Mouse (Mus musculus): ENCODE measurements around the gene Tubb3.
A peak's percentile ranks its signal among the peaks of the same experiment; 100 is the strongest.
"Not testable (repeated sequence)": the region's sequence is repeated elsewhere in the genome, so short reads cannot be mapped to it uniquely, and the experiment has no call there.

Gene Tubb3

GRCm38 (mm10) chr8:123412560-123413170 is 1.4 kb downstream of the Tubb3 start:
- DNase-seq (ENCODE audit: low spot score in 2 of 2): peak; percentile 86 to 91

GRCm38 (mm10) chr8:123414255-123414654 is 3.0 kb downstream of the Tubb3 start:
- DNase-seq (ENCODE audit: low spot score in 2 of 2): no peak

GRCm38 (mm10) chr8:123414997-123415696 is 3.9 kb downstream of the Tubb3 start:
- DNase-seq (ENCODE audit: low spot score in 2 of 2): not testable (repeated sequence)

- no peak for DNase-seq (ENCODE audit: low spot score in 2 of 2)
Measured at GRCm38 (mm10) chr8:123415967-123416943, 5.0 kb downstream of the Tubb3 start.

- DNase-seq (ENCODE audit: low spot score in 2 of 2): no peak
Measured at GRCm38 (mm10) chr8:123416944-123417555, 5.8 kb downstream of the Tubb3 start.

GRCm38 (mm10) chr8:123419711-123420110 is 8.5 kb downstream of the Tubb3 start:
- DNase-seq (ENCODE audit: low spot score in 2 of 2): no peak

- no peak for DNase-seq (ENCODE audit: low spot score in 2 of 2)
Measured at GRCm38 (mm10) chr8:123420525-123421281, 9.5 kb downstream of the Tubb3 start.

GRCm38 (mm10) chr8:123421325-123421724 is 10.1 kb downstream of the Tubb3 start:
- DNase-seq (ENCODE audit: low spot score in 2 of 2): no peak

- peak in 1 of 2 experiments; percentile 84 for DNase-seq (ENCODE audit: low spot score in 2 of 2)
Measured at GRCm38 (mm10) chr8:123422056-123422780, 11.0 kb downstream of the Tubb3 start.

GRCm38 (mm10) chr8:123422781-123423159 is 11.5 kb downstream of the Tubb3 start:
- no peak for DNase-seq (ENCODE audit: low spot score in 2 of 2)

- no peak for DNase-seq (ENCODE audit: low spot score in 2 of 2)
Measured at GRCm38 (mm10) chr8:123423441-123423840, 12.2 kb downstream of the Tubb3 start, which contains the start of gene Def8. Gene Def8 (plus strand): TSS chr8:123423527.

GRCm38 (mm10) chr8:123426511-123427509 is 15.6 kb downstream of the Tubb3 start:
- DNase-seq (ENCODE audit: low spot score in 2 of 2): no peak

GRCm38 (mm10) chr8:123427639-123428275 is 16.5 kb downstream of the Tubb3 start:
- no peak for DNase-seq (ENCODE audit: low spot score in 2 of 2)

- DNase-seq (ENCODE audit: low spot score in 2 of 2): no peak
Measured at GRCm38 (mm10) chr8:123428343-123428893, 17.2 kb downstream of the Tubb3 start.

GRCm38 (mm10) chr8:123428939-123429721 is 17.9 kb downstream of the Tubb3 start:
- DNase-seq (ENCODE audit: low spot score in 2 of 2): no peak

GRCm38 (mm10) chr8:123429722-123430013 is 18.4 kb downstream of the Tubb3 start:
- DNase-seq (ENCODE audit: low spot score in 2 of 2): not testable (repeated sequence)

- not testable (repeated sequence) for DNase-seq (ENCODE audit: low spot score in 2 of 2)
Measured at GRCm38 (mm10) chr8:123430936-123431335, 19.7 kb downstream of the Tubb3 start.

All from left cerebral cortex, adult 9 months (tissue).